Mouse (Mus musculus) CH12.LX (cell line): Measurements from ENCODE around the gene Cabp1. TPM values are rescaled to one million over a fixed set of nuclear protein-coding genes. Genes with fewer than 3 reads are reported as not detected.
A peak's percentile ranks its signal among the peaks of the same experiment; 100 is the strongest.

ENCODE experiments used
- DNase-seq: peaks from one replicate; pipeline ENCODE4 v3.0.0-alpha.2; 2013; ENCODE audit errors: extremely low read depth
- H3K27ac ChIP-seq: 2 replicates; pipeline ENCODE4 v1.5.1; 2012; ENCODE audit warnings: low read depth, mild to moderate bottlenecking, control low read depth, moderate library complexity; ENCODE audit not compliant: insufficient read depth
- H3K27me3 ChIP-seq: replicated peaks from 2 replicates; pipeline ENCODE3; 2012; ENCODE audit warnings: inconsistent platforms
- H3K36me3 ChIP-seq, 2 experiments: replicated peaks in 1 of 2; 2 replicates each; pipeline versions ENCODE3 to v1.6.1; 2012; ENCODE audit warnings: inconsistent platforms in 1 of 2, low read length in 1 of 2, mild to moderate bottlenecking in 1 of 2, mixed read lengths in 1 of 2, moderate library complexity in 1 of 2; ENCODE audit not compliant: control insufficient read depth in 1 of 2, insufficient read depth in 1 of 2
- H3K4me1 ChIP-seq, 2 experiments: 2 replicates each; pipeline ENCODE4 v1.6.1; 2012; ENCODE audit warnings: inconsistent platforms in 1 of 2, moderate library complexity in 1 of 2; ENCODE audit not compliant: insufficient read depth in 2 of 2, control insufficient read depth in 1 of 2
- H3K4me2 ChIP-seq: 2 replicates; pipeline ENCODE4 v1.6.1; 2012; ENCODE audit warnings: low read depth, mild to moderate bottlenecking, control low read depth; ENCODE audit not compliant: poor library complexity, insufficient read depth, severe bottlenecking
- H3K4me3 ChIP-seq, 3 experiments: fragments of 150-350 bp in 1 of 3; sonication (generic) in 1 of 3; replicated peaks in 1 of 3; 2 replicates each; pipeline versions ENCODE3 to v1.5.1; 2011 to 2012; ENCODE audit warnings: low read depth in 2 of 3, low read length in 2 of 3, mild to moderate bottlenecking in 2 of 3, moderate library complexity in 2 of 3, control low read depth in 1 of 3, improper control_type of control experiment in 1 of 3, inconsistent platforms in 1 of 3, mixed read lengths in 1 of 3; ENCODE audit not compliant: poor library complexity in 1 of 3
- H3K79me2 ChIP-seq: replicated peaks from 2 replicates; pipeline ENCODE4 v1.6.1; 2012; ENCODE audit warnings: mild to moderate bottlenecking, moderate library complexity; ENCODE audit not compliant: control insufficient read depth, poor library complexity, insufficient read depth, severe bottlenecking; ENCODE audit errors: extremely low read depth
- H3K9ac ChIP-seq: 2 replicates; pipeline ENCODE4 v1.6.1; 2012; ENCODE audit warnings: low read depth, mild to moderate bottlenecking, control low read depth, moderate library complexity; ENCODE audit not compliant: insufficient read depth
- H3K9me3 ChIP-seq: replicated peaks from 2 replicates; pipeline ENCODE3; 2012; ENCODE audit warnings: low read length, inconsistent platforms, mixed read lengths
- BHLHE40 ChIP-seq: IDR thresholded peaks from 2 replicates; pipeline ENCODE4 v1.6.1; 2011; ENCODE audit warnings: mild to moderate bottlenecking, low read depth, low read length, improper control_type of control experiment
- CHD1 ChIP-seq: IDR thresholded peaks from 2 replicates; pipeline ENCODE4 v1.6.1; 2012; ENCODE audit warnings: low read depth, low read length, improper control_type of control experiment, inconsistent platforms
- CHD2 ChIP-seq: IDR thresholded peaks from 2 replicates; pipeline ENCODE4 v1.6.1; 2011; ENCODE audit warnings: low read length, improper control_type of control experiment
- CTCF ChIP-seq, 2 experiments: IDR thresholded peaks in 1 of 2; conservative IDR thresholded peaks in 1 of 2; 2 replicates each; pipeline ENCODE4 v1.5.1; 2011 to 2012; ENCODE audit warnings: low read depth in 2 of 2, low read length in 2 of 2, improper control_type of control experiment in 1 of 2, inconsistent platforms in 1 of 2, mild to moderate bottlenecking in 1 of 2, moderate library complexity in 1 of 2
- ELF1 ChIP-seq: IDR thresholded peaks from 2 replicates; pipeline ENCODE4 v1.6.1; 2014; ENCODE audit warnings: low read depth, mild to moderate bottlenecking, inconsistent platforms, low read length, improper control_type of control experiment
- EP300 ChIP-seq: IDR thresholded peaks from 2 replicates; pipeline ENCODE4 v1.6.1; 2011; ENCODE audit warnings: low read length, improper control_type of control experiment
- HCFC1 ChIP-seq: IDR thresholded peaks from 2 replicates; pipeline ENCODE4 v1.6.1; 2012; ENCODE audit warnings: low read depth, mild to moderate bottlenecking, inconsistent platforms, low read length, improper control_type of control experiment
- JUN ChIP-seq: IDR thresholded peaks from 2 replicates; pipeline ENCODE4 v1.6.1; 2011; ENCODE audit warnings: low read depth, mild to moderate bottlenecking, low read length, improper control_type of control experiment, moderate library complexity; ENCODE audit not compliant: insufficient read depth
- MAX ChIP-seq: IDR thresholded peaks from 2 replicates; pipeline ENCODE4 v1.6.1; 2011; ENCODE audit warnings: low read length, improper control_type of control experiment
- MYC ChIP-seq: IDR thresholded peaks from 2 replicates; pipeline ENCODE4 v1.6.1; 2011; ENCODE audit warnings: low read depth, mild to moderate bottlenecking, improper control_type of control experiment, low read length
- NELFE ChIP-seq: IDR thresholded peaks from 2 replicates; pipeline ENCODE4 v1.6.1; 2011; ENCODE audit warnings: low read depth, low read length, improper control_type of control experiment
- POLR2A ChIP-seq: IDR thresholded peaks from 2 replicates; pipeline ENCODE4 v1.6.1; 2011; ENCODE audit warnings: low read depth, mild to moderate bottlenecking, improper control_type of control experiment, low read length
- SIN3A ChIP-seq: IDR thresholded peaks from 2 replicates; pipeline ENCODE4 v1.6.1; 2012; ENCODE audit warnings: low read length, improper control_type of control experiment, inconsistent platforms
- TBP ChIP-seq: conservative IDR thresholded peaks from 2 replicates; pipeline ENCODE4 v1.6.1; 2011; ENCODE audit warnings: low read depth, low read length, improper control_type of control experiment
- TCF12 ChIP-seq: IDR thresholded peaks from 2 replicates; pipeline ENCODE4 v1.6.1; 2014; ENCODE audit warnings: low read depth, mild to moderate bottlenecking, inconsistent platforms, low read length, improper control_type of control experiment
- UBTF ChIP-seq: IDR thresholded peaks from 2 replicates; pipeline ENCODE4 v1.6.1; 2012; ENCODE audit warnings: low read depth, mild to moderate bottlenecking, inconsistent platforms, low read length, improper control_type of control experiment, moderate library complexity
- dilution Hi-C: fragments of 300-500 bp; cut with MboI; formaldehyde crosslinking; loops from 2 replicates; pipeline ENCODE4 v1.14.3; 2020; ENCODE audit warnings: low sequenced_read_pairs; ENCODE audit not compliant: extremely low pct_unique_long_range_greater_than_20kb, extremely low pct_ligation_motif_present
- in situ Hi-C: fragments of 300-500 bp; cut with MboI; formaldehyde crosslinking; loops from 3 replicates; pipeline ENCODE4 v1.14.3; 2019; ENCODE audit warnings: low sequenced_read_pairs, low pct_ligation_motif_present, low pct_unique_long_range_greater_than_20kb, mixed read lengths
- polyA plus RNA-seq: library from polyadenylated mRNA; unstranded; fragments of >175 nt; gene quantifications from 2 replicates; pipeline ENCODE4 v1.2.1, GENCODE M21; 2012; ENCODE audit warnings: low read depth; ENCODE audit not compliant: insufficient read length
- total RNA-seq, 2 experiments: library from RNA; depleted of rRNA; stranded (reverse); fragments of 300-350 nt in 1 of 2; fragments of >200 nt in 1 of 2; gene quantifications; 2 replicates each; pipeline ENCODE4 v1.2.3; 2012 to 2014

The Cabp1 gene
- total and polyA plus RNA-seq, 3 experiments: 0.59 to 1.8 (median 1.7) TPM

- dilution Hi-C loops: no loop called here
- in situ Hi-C loops: no loop called here
Observed at GRCm38 (mm10) chr5:115132465-115132864, 61.7 kb downstream of the Cabp1 start.

GRCm38 (mm10) chr5:115129328-115129727 is 64.9 kb downstream of the Cabp1 start:
- H3K9me3 ChIP-seq: no peaks in the 10 kb centered on the region
- H3K36me3 ChIP-seq: peaks cover 47 to 66% of the 10 kb centered on the region in 2 experiments
- in situ Hi-C loops (loop anchor here (5.0 kb wide), 2 partner anchors 38 to 108 kb away; partner anchors contain the start of gene Pop5), dilution Hi-C loops (no loop called here)
- TF ChIP-seq CTCF (conservative IDR thresholded peaks at IDR 0.05 in 1 of 2, IDR thresholded peaks at IDR 0.05 in 1 of 2; ENCODE audit: low read depth in 2 of 2, low read length in 2 of 2): peak in 1 of 2 experiments; percentile 28; a peak in 2 of 4 replicates
- no peak for TF ChIP-seq TBP
- TF ChIP-seq HCFC1: no peak
- H3K27ac ChIP-seq: no peak overlapping the region
- no peaks in the 10 kb centered on the region for H3K27me3 ChIP-seq
- peaks cover 19% of the 10 kb centered on the region; the same call in 1 of the 2 replicates for H3K79me2 ChIP-seq
- H3K4me2 ChIP-seq: no peak overlapping the region
- no peak overlapping the region for H3K4me3 ChIP-seq
- no peak overlapping the region for H3K9ac ChIP-seq
- no peak for DNase-seq
- H3K4me1 ChIP-seq: peaks cover 10 to 62% of the 10 kb centered on the region in 2 experiments

More at GRCm38 (mm10) chr5:115132465-115132864, 61.7 kb downstream of the Cabp1 start:
- peak overlapping the region; percentile 79 for H3K27ac ChIP-seq
- peaks cover 19% of the 10 kb centered on the region; the same call in 1 of the 2 replicates for H3K79me2 ChIP-seq
- peaks cover 3% of the 10 kb centered on the region for H3K9me3 ChIP-seq
- peaks cover 5 to 33% of the 10 kb centered on the region in 2 experiments for H3K4me1 ChIP-seq
- peak overlapping the region in 1 of 3 experiments; percentile 34 for H3K4me3 ChIP-seq
- H3K9ac ChIP-seq: no peak overlapping the region
- peaks cover 8% of the 10 kb centered on the region for H3K27me3 ChIP-seq
- TF ChIP-seq TCF12 (no peak), MAX (peak; percentile 57), MYC (peak; percentile 56; the same call in 1 of the 2 replicates), ELF1 (peak; percentile 53), BHLHE40 (peak; percentile 50), NELFE (no peak), SIN3A (peak; percentile 65), CHD1 (no peak), UBTF (0 out of 2 replicates have a peak, but pooled peaks have one; percentile 3), JUN (no peak), POLR2A (peak; percentile 33; the same call in 1 of the 2 replicates), CHD2 (no peak), EP300 (peak; percentile 45; the same call in 1 of the 2 replicates)
- peak overlapping the region; percentile 86 for H3K4me2 ChIP-seq
- DNase-seq: no peak
- H3K36me3 ChIP-seq: peaks cover 20 to 35% of the 10 kb centered on the region in 2 experiments
